Mouse (Mus musculus): ENCODE results near the gene Prox1.

DNA sequence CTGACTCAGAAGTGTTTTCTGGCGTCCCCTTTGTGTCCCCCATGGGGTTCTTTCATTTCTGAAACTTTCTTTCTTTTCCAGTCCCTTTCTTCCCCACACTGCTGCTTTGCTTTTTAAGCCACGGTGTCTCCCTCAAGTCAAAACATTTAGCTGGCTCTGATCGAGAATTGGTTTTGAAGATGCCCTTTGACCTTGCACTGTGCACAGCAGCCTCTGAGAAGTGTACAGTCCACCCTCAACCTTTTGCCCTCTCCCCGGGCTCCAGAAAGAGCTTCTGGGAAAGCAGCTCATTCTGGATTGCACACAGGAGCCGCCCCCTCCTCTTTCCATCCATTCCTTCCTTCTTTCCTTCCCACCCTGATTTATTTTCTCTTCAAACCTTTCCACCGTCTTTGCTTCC lies 10.3 kb upstream of the Prox1 start:
- TF ChIP-seq CTCF (IDR thresholded peaks at IDR 0.05; ENCODE audit: insufficient read depth, low read depth, low read length), result no peak
- TF ChIP-seq POLR2A (IDR thresholded peaks at IDR 0.05; ENCODE audit: insufficient read depth, low read depth, low read length), result no peak

Measured in olfactory bulb, adult 2 months (tissue).